16 mouse cellular contexts compared by ENCODE assay signal in the genomic region with DNA sequence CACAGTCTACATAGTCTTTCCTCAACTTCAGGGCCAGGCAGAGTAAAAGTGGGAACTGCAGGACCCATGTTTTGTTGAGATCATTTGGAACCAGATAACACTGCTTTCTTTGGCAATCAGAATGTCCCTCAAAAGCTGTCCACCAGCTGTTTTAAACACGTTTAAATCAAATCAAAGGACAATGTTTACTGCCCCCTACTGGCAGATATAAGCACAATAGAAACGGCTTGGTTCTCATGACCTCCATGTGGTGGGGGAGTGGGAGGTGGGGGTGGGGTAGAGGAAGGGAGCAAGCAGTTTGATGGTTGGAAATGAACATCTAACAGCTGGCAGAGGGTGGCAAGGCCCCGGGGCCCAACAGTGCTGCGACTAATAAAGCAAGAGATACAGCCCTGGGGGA. TPM values are rescaled to one million over a fixed set of nuclear protein-coding genes. Genes with fewer than 3 reads are reported as not detected.
A peak's percentile ranks its signal among the peaks of the same experiment; 100 is the strongest.
DNase-seq lines count a peak whose midpoint lies in the region; ATAC-seq and TF ChIP-seq lines count a peak whose summit lies in the region.
"Had no signal": no experiment of that assay in that cellular context is flagged by ENCODE, and none has a peak within 500 bp of the region (broad histone marks: within the 10 kb centered on the region; RNA-seq: fewer than 3 reads in every experiment).

No protein-coding gene starts in this region.

- no peak for TF ChIP-seq EP300 in ES-Bruce4 (IDR thresholded peaks at IDR 0.05; ENCODE audit: insufficient read depth, low read depth, low read length)

- ATAC-seq in frontal cortex, adult (ENCODE audit: low TSS enrichment): no peak

- TF ChIP-seq POLR2A in ES-Bruce4 (IDR thresholded peaks at IDR 0.05; ENCODE audit: insufficient read depth, low read length): no peak

- peak; percentile 34 for DNase-seq in embryo, embryonic 10 days (ENCODE audit: low spot score)
- no peak for DNase-seq in embryo, embryonic 9.5 days (ENCODE audit: extremely low spot score)
- DNase-seq in layer of hippocampus, adult 2 months (ENCODE audit: low spot score in 2 of 2): no peak
- DNase-seq in layer of hippocampus, adult 9-10 months (ENCODE audit: low spot score): no peak
- peak; percentile 53 for DNase-seq in retina, embryonic 14.5 days (ENCODE audit: low spot score)
- no peak for DNase-seq in ovary, postnatal 10 days (ENCODE audit: low spot score)
- DNase-seq: adrenal gland, postnatal 10 days; cerebellum, adult 8-10 months; kidney, adult 8-10 months had no signal

- no peaks in the 10 kb centered on the region for H3K36me3 ChIP-seq in ES-Bruce4 (ENCODE audit: control insufficient read depth, insufficient read depth, low read length, poor library complexity, severe bottlenecking)
- H3K36me3 ChIP-seq: heart, embryonic 12.5 days; hindbrain, embryonic 12.5 days; stomach, embryonic 15.5 days had no signal

- H3K9ac ChIP-seq in ES-Bruce4 (ENCODE audit: low read depth, poor library complexity, severe bottlenecking): no peak overlapping the region
- H3K9ac ChIP-seq: heart, embryonic 12.5 days; hindbrain, embryonic 12.5 days; stomach, embryonic 15.5 days had no signal

- peak; percentile 60 for TF ChIP-seq CTCF in layer of hippocampus, adult 2 months (conservative IDR thresholded peaks at IDR 0.05)
- TF ChIP-seq CTCF in ES-Bruce4 (IDR thresholded peaks at IDR 0.05; ENCODE audit: low read depth, low read length): peak; percentile 0

- H3K4me3 ChIP-seq in layer of hippocampus, adult 2 months: no peak overlapping the region
- no peak overlapping the region for H3K4me3 ChIP-seq in ES-Bruce4 (ENCODE audit: low read depth, low read length)
- H3K4me3 ChIP-seq: erythroblast, embryonic 14.5 days; heart, embryonic 12.5 days; hindbrain, embryonic 12.5 days; megakaryocyte, embryonic 14.5 days; stomach, embryonic 15.5 days had no signal

- H3K27ac ChIP-seq in layer of hippocampus, adult 2 months: no peak overlapping the region
- no peak overlapping the region for H3K27ac ChIP-seq in ES-Bruce4 (ENCODE audit: insufficient read depth, low read length)
- H3K27ac ChIP-seq: hindbrain, embryonic 12.5 days; stomach, embryonic 15.5 days had no signal

- H3K27me3 ChIP-seq in ES-Bruce4 (ENCODE audit: control insufficient read depth, insufficient read depth, low read length, poor library complexity, severe bottlenecking): no peaks in the 10 kb centered on the region
- H3K27me3 ChIP-seq: hindbrain, embryonic 12.5 days; megakaryocyte, embryonic 14.5 days; stomach, embryonic 15.5 days had no signal

- H3K9me3 ChIP-seq in ES-Bruce4 (replicated peaks; ENCODE audit: control insufficient read depth, insufficient read depth, low read length, poor library complexity, severe bottlenecking): no peaks in the 10 kb centered on the region
- H3K9me3 ChIP-seq: heart, embryonic 12.5 days; hindbrain, embryonic 12.5 days; stomach, embryonic 15.5 days had no signal

- no peaks in the 10 kb centered on the region for H3K4me1 ChIP-seq in ES-Bruce4 (ENCODE audit: control insufficient read depth, insufficient read depth, low read length)
- H3K4me1 ChIP-seq: heart, embryonic 12.5 days; hindbrain, embryonic 12.5 days; megakaryocyte, embryonic 14.5 days; stomach, embryonic 15.5 days had no signal

RNA-seq across cellular contexts. Expression of gene Bcas1, which starts 5.7 kb away (rescaled TPM):
- total RNA-seq in layer of hippocampus, adult 2 months (2021): 10 to 100 TPM; 59.4 to 69.6 TPM
- polyA plus RNA-seq in ES-Bruce4 (2011; ENCODE audit: insufficient read depth, insufficient read length, low read depth, missing spikeins): 2.9 and 3.5 TPM in 2 replicates

Comparison
In these comparisons a context has a peak if more than half of its experiments do, and no peak if none do; other contexts are left out.
1. DNase-seq: peak in embryo, embryonic 10 days (single experiment) and retina, embryonic 14.5 days (single experiment); none in embryo, embryonic 9.5 days (single experiment), layer of hippocampus, adult 2 months (0 of 2), layer of hippocampus, adult 9-10 months (single experiment) and ovary, postnatal 10 days (single experiment).